Mouse (Mus musculus): ENCODE results near the gene Slc22a18. TPM values are rescaled to one million over a fixed set of nuclear protein-coding genes. Genes with fewer than 3 reads are reported as not detected.
A peak's percentile ranks its signal among the peaks of the same experiment; 100 is the strongest.

The Slc22a18 gene
- total and polyA plus RNA-seq, 3 experiments = 5.8 to 19.8 TPM; not detected in 1

DNA sequence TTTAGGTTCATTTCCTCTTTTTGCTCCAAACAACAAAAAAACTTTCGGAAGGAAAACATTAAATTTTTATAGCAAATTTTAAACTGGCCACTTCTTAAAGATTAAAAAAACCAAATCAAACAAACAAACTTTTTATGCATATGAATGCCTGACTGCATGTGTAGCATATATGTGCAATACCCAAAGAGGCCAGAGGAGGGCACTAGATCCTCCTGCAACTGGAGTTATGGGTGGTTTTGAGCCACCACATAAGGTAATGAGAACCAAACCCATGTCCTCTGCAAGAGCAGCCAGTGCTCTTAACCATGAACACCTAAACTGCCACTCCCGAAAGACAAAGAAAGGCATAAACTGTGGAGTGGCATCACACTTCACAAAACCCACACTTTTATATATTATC is 70.8 kb downstream of the Slc22a18 start:
- H3K27ac ChIP-seq (ENCODE audit: control insufficient read depth, low read depth, low read length) = no peak overlapping the region
- H3K4me3 ChIP-seq (ENCODE audit: control insufficient read depth in 1 of 2, insufficient read depth in 1 of 2, low read depth in 2 of 2, low read length in 2 of 2) = no peak overlapping the region
- peaks cover 85% of the 10 kb centered on the region for H3K79me2 ChIP-seq (ENCODE audit: control insufficient read depth, insufficient read depth, low read length, poor library complexity)
- peaks cover 17 to 70% of the 10 kb centered on the region in 2 experiments for H3K36me3 ChIP-seq (ENCODE audit: control insufficient read depth in 1 of 2, insufficient read depth in 2 of 2, low read length in 2 of 2)
- no peak overlapping the region for H3K9ac ChIP-seq (ENCODE audit: control insufficient read depth, low read depth, low read length, poor library complexity, severe bottlenecking)
- no peaks in the 10 kb centered on the region for H3K9me3 ChIP-seq (replicated peaks; ENCODE audit: insufficient read depth, low read length)
- H3K4me1 ChIP-seq (ENCODE audit: control insufficient read depth in 1 of 2, insufficient read depth in 2 of 2, low read length in 2 of 2) = peaks cover 13 to 29% of the 10 kb centered on the region in 2 experiments
- peak; percentile 82 for DNase-seq (ENCODE audit: low read depth, low spot score)
- H3K27me3 ChIP-seq (ENCODE audit: control insufficient read depth in 1 of 2, insufficient read depth in 2 of 2, low read length in 2 of 2) = no peaks in the 10 kb centered on the region
- no peak for TF ChIP-seq E2F4 (IDR thresholded peaks at IDR 0.05; ENCODE audit: borderline replicate concordance, low read depth, low read length)
- no peak; the same call in 1 of the 2 replicates for TF ChIP-seq ZC3H11A (IDR thresholded peaks at IDR 0.05; ENCODE audit: low read depth, low read length)
- TF ChIP-seq CHD1 (IDR thresholded peaks at IDR 0.05; ENCODE audit: low read depth, low read length) = no peak
- TF ChIP-seq MYB (IDR thresholded peaks at IDR 0.05; ENCODE audit: low read depth, low read length) = no peak
- TF ChIP-seq ZKSCAN1 (IDR thresholded peaks at IDR 0.05; ENCODE audit: low read depth, low read length) = no peak
- TF ChIP-seq NELFE (IDR thresholded peaks at IDR 0.05; ENCODE audit: low read depth, low read length) = no peak
- no peak for TF ChIP-seq POLR2A (IDR thresholded peaks at IDR 0.05; ENCODE audit: control insufficient read depth in 1 of 2, insufficient read depth in 1 of 2, low read depth in 1 of 2, low read length in 2 of 2, poor library complexity in 1 of 2)
- no peak for TF ChIP-seq ZNF384 (IDR thresholded peaks at IDR 0.05; ENCODE audit: low read depth, low read length)
- no peak for TF ChIP-seq MAFK (IDR thresholded peaks at IDR 0.05; ENCODE audit: borderline replicate concordance, low read depth, low read length)
- TF ChIP-seq JUND (IDR thresholded peaks at IDR 0.05; ENCODE audit: low read depth, low read length) = no peak
- TF ChIP-seq MAX (IDR thresholded peaks at IDR 0.05; ENCODE audit: low read length) = no peak
- no peak for TF ChIP-seq MYC (IDR thresholded peaks at IDR 0.05; ENCODE audit: low read depth, low read length)
- no peak for TF ChIP-seq POLR2AphosphoS2 (IDR thresholded peaks at IDR 0.05; ENCODE audit: low read length)
- no peak for TF ChIP-seq MAZ (IDR thresholded peaks at IDR 0.05; ENCODE audit: low read depth, low read length)
- no peak for TF ChIP-seq POLR2AphosphoS5 (IDR thresholded peaks at IDR 0.05; ENCODE audit: borderline replicate concordance, low read depth, low read length)
- TF ChIP-seq TCF12 (IDR thresholded peaks at IDR 0.05; ENCODE audit: low read depth, low read length) = no peak
- TF ChIP-seq TBP (IDR thresholded peaks at IDR 0.05; ENCODE audit: low read depth, low read length) = no peak
- peak; percentile 34; the same call in 1 of the 2 replicates for TF ChIP-seq SIN3A (IDR thresholded peaks at IDR 0.05; ENCODE audit: low read length)
- TF ChIP-seq ZMIZ1 (IDR thresholded peaks at IDR 0.05; ENCODE audit: low read depth, low read length) = no peak
- no peak for TF ChIP-seq HCFC1 (IDR thresholded peaks at IDR 0.05; ENCODE audit: low read depth, low read length)
- TF ChIP-seq NRF1 (IDR thresholded peaks at IDR 0.05; ENCODE audit: insufficient read depth, low read depth, low read length, poor library complexity, severe bottlenecking) = no peak
- peak; percentile 48 to 88 (median 71) for TF ChIP-seq CTCF (IDR thresholded peaks at IDR 0.05 in 2 of 3, conservative IDR thresholded peaks at IDR 0.05 in 1 of 3; ENCODE audit: control insufficient read depth in 1 of 3, insufficient read depth in 1 of 3, low read depth in 2 of 3, low read length in 3 of 3, poor library complexity in 1 of 3, severe bottlenecking in 1 of 3)
- no peak for TF ChIP-seq KAT2A (conservative IDR thresholded peaks at IDR 0.05; ENCODE audit: low read depth, low read length)
- TF ChIP-seq CHD2 (IDR thresholded peaks at IDR 0.05; ENCODE audit: low read length) = no peak
- no peak for TF ChIP-seq USF1 (IDR thresholded peaks at IDR 0.05; ENCODE audit: low read depth, low read length)
- no peak for TF ChIP-seq ETS1 (IDR thresholded peaks at IDR 0.05; ENCODE audit: low read depth, low read length)
- peak; percentile 59 for TF ChIP-seq RAD21 (IDR thresholded peaks at IDR 0.05; ENCODE audit: low read depth, low read length)
- peak; percentile 44 for TF ChIP-seq SMC3 (IDR thresholded peaks at IDR 0.05; ENCODE audit: low read depth, low read length)
